Mouse (Mus musculus) layer of hippocampus, adult 2 months (tissue): ENCODE results near the gene Ykt6. TPM values are rescaled to one million over a fixed set of nuclear protein-coding genes. Genes with fewer than 3 reads are reported as not detected.
"Not testable (repeated sequence)": the region's sequence is repeated elsewhere in the genome, so short reads cannot be mapped to it uniquely, and the experiment has no call there.

Source experiments
- DNase-seq, 2 experiments: peaks; one replicate each; pipeline ENCODE4 v3.0.0; 2022; ENCODE audit warnings: low spot score in 2 of 2
- H3K27ac ChIP-seq: fragments of 200-600 bp; 2 replicates; pipeline ENCODE4 v1.8.1; 2022
- H3K4me3 ChIP-seq: fragments of 200-600 bp; 2 replicates; pipeline ENCODE4 v1.8.1; 2022; ENCODE audit warnings: mild to moderate bottlenecking
- CTCF ChIP-seq: fragments of 200-600 bp; conservative IDR thresholded peaks from 2 replicates; pipeline ENCODE4 v1.8.1; 2022; ENCODE audit warnings: antibody characterized with exemption, mild to moderate bottlenecking, moderate library complexity
- total RNA-seq, 2 experiments: library from RNA; stranded (reverse); gene quantifications; 2 replicates each; pipeline ENCODE4 v1.2.3; 2021

Ykt6 gene
- total RNA-seq, 2 experiments from 2014 or later: 63.4 to 71.4 TPM

DNA sequence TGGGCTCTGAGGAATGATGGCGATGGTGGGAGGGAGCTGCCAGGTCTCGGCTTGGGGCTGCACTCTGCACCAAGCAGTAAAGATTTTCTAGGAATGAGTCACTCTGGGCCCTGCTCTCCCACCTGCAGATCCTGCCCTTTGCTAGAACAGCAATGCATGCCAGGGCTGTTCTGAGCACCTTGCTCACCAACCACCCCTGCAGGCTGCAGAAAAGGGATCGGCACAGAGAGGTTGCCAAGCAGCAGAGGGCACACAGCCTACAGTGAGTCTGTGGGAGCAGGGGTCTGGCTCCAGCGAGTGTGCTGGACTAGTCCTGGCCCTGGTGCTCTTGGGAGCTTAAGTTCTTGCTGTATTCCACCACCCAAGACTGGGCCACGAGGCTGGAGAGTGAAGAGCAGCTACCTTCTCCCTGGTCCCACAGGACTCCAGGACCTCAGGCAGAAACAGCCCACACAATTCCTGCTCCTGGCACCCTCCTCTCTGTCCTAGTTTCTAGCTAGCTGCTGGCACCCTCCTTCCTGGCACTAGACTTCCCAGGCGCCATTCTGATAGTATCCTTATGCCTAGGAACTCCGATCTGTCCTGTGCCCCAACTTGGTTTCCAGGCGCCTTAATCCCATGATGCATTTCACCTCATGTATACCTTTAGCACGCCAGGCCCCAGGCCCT lies 46.6 kb downstream of the Ykt6 start:
- TF ChIP-seq CTCF: no peak
- DNase-seq: peak in 1 of 2 experiments; percentile 37
- Histone ChIP-seq H3K4me3 (no peak overlapping the region), H3K27ac (peak overlapping the region; percentile 84)

DNA sequence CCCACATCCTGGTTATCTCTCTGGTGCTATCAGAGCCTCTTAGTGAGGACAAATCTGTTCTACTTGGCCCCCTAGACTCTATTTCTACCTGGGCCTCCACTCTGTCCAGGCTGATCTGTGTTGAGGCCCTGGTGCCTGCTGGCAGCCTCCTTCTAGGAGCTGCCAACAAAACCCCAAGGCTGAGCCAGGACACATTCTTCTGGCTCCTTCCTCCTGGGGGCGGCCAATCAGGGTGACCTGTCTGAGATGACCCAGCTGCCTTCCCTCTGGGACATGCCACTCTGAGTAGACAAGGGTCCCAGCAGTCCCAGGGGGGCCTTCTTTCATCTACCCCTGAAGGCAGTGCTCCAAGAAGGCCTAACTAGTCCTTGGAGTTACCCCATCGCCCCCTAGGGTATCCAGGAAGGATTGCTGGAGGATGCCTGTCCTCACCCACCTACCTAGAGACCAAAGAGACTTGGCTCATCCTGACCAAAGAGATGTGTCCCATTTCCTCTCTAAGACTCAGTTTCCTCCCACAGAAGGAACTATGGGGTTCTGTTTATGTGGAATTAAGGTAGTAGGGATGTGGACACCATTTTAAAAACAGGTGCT lies 47.6 kb downstream of the Ykt6 start:
- Histone ChIP-seq H3K27ac (peak overlapping the region; percentile 84), H3K4me3 (no peak overlapping the region)
- TF ChIP-seq CTCF: peak; percentile 62
- DNase-seq: no peak

DNA sequence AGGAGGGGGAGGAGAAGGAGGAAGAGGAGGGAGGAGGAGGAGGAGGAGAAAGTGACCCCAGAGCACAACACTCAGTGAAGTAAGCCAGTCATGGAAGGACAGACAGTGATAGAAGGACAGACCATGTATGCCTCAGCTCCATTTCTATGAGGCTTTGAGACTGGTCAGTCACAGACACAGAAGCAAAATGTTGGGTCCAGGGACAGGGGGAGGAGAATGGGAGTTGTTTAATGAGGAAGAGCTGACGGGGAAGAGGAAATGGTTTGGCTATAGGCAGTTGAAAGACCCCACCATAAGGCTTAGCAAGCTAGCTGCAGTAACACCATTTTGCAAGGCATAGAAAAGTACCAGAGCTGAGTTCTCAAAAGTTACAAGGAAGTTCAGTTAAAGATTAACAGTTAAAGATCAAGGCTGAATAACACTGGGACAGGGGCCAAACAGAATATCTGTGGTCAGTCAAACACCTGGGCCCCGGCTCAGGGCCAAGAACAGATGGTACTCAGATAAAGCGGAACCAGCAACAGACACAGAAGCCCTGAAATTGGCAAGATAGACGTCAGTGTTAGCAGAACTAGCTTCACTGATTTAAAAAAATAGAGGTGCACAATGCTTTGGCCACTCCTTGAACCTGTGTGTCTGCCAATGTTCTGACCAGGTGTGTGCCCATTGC lies 50.0 kb downstream of the Ykt6 start:
- H3K27ac ChIP-seq, DNase-seq, H3K4me3 ChIP-seq: not testable (repeated sequence)

DNA sequence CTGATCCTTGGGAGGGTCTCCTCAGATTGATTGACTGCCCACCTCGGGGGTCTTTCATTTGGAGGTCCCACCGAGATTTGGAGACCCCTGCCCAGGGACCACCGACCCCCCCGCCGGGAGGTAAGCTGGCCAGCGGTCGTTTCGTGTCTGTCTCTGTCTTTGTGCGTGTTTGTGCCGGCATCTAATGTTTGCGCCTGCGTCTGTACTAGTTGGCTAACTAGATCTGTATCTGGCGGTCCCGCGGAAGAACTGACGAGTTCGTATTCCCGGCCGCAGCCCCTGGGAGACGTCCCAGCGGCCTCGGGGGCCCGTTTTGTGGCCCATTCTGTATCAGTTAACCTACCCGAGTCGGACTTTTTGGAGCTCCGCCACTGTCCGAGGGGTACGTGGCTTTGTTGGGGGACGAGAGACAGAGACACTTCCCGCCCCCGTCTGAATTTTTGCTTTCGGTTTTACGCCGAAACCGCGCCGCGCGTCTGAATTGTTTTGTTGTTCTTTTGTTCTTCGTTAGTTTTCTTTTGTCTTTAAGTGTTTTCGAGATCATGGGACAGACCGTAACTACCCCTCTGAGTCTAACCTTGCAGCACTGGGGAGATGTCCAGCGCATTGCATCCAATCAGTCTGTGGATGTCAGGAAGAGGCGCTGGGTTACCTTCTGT lies 51.0 kb downstream of the Ykt6 start:
- Histone ChIP-seq H3K4me3 (peak overlapping the region; percentile 39), H3K27ac (peak overlapping the region; percentile 36; the same call in 1 of the 2 replicates)
- DNase-seq: not testable (repeated sequence)

DNA sequence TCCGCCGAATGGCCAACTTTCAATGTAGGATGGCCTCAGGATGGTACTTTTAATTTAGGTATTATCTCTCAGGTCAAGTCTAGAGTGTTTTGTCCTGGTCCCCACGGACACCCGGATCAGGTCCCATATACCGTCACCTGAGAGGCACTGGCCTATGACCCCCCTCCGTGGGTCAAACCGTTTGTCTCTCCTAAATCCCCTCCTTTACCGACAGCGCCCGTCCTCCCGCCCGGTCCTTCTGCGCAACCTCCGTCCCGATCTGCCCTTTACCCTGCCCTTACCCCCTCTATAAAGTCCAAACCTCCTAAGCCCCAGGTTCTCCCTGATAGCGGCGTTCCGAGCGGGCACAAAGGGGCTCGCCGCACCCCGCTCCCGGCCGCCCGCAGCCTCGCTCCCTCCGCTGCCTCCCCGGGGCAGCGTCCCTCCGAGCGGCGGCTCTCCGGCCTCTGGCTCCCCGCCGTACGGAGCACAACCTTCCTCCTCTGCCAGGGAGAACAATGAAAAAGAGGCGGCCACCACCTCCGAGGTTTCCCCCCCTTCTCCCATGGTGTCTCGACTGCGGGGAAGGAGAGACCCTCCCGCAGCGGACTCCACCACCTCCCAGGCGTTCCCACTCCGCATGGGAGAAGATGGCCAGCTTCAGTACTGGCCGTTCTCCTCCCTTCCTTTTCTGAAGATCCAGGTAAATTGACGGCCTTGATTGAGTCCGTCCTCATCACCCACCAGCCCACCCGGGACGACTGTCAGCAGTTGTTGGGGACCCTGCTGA lies 51.7 kb downstream of the Ykt6 start:
- H3K4me3 ChIP-seq: peak overlapping the region; percentile 39
- peak overlapping the region; percentile 23; the same call in 1 of the 2 replicates for H3K27ac ChIP-seq
- not testable (repeated sequence) for DNase-seq

DNA sequence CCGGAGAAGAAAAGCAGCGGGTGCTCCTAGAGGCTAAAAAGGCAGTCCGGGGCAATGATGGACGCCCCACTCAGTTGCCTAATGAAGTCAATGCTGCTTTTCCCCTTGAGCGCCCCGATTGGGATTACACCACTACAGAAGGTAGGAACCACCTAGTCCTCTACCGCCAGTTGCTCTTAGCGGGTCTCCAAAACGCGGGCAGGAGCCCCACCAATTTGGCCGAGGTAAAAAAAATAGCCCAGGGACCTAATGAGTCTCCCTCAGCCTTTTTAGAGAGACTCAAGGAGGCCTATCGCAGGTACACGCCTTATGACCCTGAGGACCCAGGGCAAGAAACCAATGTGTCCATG lies 52.3 kb downstream of the Ykt6 start:
- peak overlapping the region; percentile 33; the same call in 1 of the 2 replicates for H3K4me3 ChIP-seq
- not testable (repeated sequence) for DNase-seq
- peak overlapping the region; percentile 23; the same call in 1 of the 2 replicates for H3K27ac ChIP-seq

DNA sequence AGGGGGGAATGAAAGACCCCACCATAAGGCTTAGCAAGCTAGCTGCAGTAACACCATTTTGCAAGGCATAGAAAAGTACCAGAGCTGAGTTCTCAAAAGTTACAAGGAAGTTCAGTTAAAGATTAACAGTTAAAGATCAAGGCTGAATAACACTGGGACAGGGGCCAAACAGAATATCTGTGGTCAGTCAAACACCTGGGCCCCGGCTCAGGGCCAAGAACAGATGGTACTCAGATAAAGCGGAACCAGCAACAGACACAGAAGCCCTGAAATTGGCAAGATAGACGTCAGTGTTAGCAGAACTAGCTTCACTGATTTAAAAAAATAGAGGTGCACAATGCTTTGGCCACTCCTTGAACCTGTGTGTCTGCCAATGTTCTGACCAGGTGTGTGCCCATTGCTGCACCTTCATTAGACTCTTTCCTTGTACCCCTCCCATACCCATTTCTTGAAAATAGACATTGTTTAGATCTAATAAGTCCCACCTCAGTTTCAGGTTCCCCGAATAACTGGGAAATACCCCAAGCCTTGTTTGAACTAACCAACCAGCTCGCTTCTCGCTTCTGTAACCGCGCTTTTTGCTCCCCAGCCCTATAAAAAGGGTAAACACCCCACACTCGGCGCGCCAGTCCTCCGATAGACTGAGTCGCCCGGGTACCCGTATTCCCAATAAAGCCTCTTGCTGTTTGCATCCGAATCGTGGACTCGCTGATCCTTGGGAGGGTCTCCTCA lies 55.4 kb downstream of the Ykt6 start:
- not testable (repeated sequence) for H3K4me3 ChIP-seq, H3K27ac ChIP-seq, DNase-seq

DNA sequence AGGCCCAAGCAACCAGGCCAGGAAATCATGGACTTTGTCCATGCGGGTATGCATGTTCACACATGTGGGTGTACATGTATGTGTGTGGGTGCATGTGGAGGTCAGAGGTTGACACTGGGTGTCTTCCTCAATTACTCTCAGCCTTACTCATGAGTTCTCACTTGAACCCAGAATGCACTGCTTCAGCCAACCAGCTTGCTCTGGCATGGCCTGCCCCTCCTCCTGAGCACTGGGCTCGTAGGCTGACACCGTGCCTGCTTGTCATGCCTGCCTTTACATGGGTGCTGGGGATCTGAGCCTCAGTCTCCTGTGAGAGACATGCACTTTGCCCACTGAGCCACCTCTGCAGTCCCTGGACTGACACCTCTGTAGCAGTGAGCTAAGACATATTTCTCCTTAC lies 56.4 kb downstream of the Ykt6 start:
- no peak for DNase-seq
- TF ChIP-seq CTCF: no peak
- Histone ChIP-seq H3K4me3 (no peak overlapping the region), H3K27ac (no peak overlapping the region; the same call in 1 of the 2 replicates)

DNA sequence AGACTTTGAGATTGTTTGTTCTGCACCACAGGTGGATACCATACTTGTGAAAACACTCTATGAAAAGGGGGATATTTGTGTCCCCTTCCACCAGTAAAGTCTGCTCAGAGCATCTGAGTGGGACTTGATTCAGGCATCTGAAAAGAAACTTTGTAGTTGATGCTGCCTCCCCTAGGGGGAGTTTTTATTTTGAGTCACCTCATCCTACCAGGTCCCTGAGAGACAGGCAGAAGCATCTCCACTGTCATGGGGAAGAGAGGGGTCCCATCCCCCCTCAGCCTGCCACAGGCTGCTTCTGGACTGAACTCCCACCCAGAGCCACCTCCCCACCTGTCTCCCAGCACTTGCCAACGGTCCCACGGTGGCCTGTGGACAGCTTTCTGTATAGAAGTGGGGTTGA lies 57.9 kb downstream of the Ykt6 start:
- no peak for DNase-seq
- Histone ChIP-seq H3K27ac (peak overlapping the region; percentile 83; the same call in 1 of the 2 replicates), H3K4me3 (no peak overlapping the region)
- peak; percentile 66 for TF ChIP-seq CTCF

DNA sequence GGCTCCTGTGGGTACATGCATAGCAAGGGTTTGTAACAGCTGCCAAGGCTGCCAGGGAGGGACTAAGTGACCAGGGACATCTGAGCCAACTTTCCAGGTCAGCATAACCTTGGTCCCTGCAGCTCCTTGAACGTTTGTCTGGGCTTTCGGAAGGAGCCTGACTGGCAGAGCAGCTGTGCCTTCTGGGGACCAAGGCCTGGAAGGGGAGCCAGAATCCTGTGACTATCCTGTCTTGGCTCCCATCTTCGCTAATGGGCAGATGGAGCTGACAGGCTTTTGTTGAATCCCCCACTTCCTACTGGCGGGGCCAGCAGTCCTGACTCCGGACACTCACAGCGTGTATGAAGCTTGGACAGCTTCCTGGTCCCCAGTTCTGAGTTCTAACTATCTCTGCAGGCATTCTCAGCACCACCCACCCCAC lies 59.5 kb downstream of the Ykt6 start:
- no peak for DNase-seq
- Histone ChIP-seq H3K27ac (peak overlapping the region; percentile 83), H3K4me3 (no peak overlapping the region)
- no peak for TF ChIP-seq CTCF

DNA sequence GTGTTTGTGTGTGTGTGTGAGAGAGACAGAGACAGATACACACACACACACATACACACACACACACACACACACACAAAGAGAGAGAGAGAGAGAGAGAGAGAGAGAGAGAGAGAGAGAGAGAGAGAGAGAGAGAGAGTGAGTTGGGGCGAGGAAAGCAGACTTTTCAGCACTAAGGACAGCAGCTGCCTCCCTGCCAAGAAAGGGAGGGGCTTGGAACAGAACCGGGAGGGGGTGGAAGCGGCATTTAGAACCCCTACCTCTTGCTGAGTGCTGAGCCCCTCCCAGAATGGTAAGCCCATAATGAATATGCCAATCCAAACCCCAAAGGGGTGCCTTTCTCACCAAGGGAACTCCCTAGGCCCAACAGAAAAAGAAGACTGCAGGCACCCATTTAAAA lies 60.9 kb downstream of the Ykt6 start:
- Histone ChIP-seq H3K4me3 (no peak overlapping the region), H3K27ac (peak overlapping the region; percentile 88)
- no peak for TF ChIP-seq CTCF
- DNase-seq: no peak

DNA sequence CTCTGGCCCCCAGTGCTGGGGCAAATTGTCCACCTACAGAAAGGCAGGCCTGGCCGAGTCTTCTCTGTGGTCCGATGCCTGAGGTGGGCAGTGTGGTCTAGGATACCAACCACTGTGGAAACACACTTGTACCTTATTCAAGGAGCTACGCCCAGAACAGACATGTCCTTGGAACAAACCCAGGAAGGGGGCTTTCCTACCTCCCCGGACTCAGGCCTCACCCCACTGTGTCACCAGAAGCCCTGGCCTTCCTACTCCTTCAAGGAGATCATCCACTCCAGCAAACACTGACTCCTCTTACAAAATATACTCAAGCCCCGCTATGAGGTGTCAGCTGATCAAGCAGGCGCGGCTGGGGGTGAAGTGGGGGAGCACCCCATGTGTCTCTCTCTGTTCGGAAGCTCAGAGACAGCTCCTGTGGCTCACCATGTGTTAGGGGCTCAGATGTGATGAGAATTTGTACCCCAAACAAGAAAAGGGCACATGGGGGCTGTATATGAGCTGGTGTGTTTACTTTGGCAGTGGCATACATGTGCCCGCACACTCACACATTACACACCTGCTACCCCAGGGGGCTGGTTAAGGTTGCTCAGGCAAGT lies 61.4 kb downstream of the Ykt6 start:
- Histone ChIP-seq H3K4me3 (peak overlapping the region; percentile 4; the same call in 1 of the 2 replicates), H3K27ac (peak overlapping the region; percentile 88)
- no peak for TF ChIP-seq CTCF
- DNase-seq: no peak

Other genes starting within 250 kb of the Ykt6 start
- gene Mrps24, start 240.0 kb upstream of the Ykt6 start, total RNA-seq: 10 to 100 TPM; 57.3 to 61.4 TPM
- gene Urgcp, start 193.3 kb upstream of the Ykt6 start, total RNA-seq: 10 to 100 TPM; 65.3 to 67.2 TPM
- gene Dbnl, start 167.2 kb upstream of the Ykt6 start, total RNA-seq: 10 to 100 TPM; 74.6 to 80.0 TPM
- 10 to 100 TPM; 14.7 to 16.2 TPM for gene Pgam2, start 152.0 kb upstream of the Ykt6 start, total RNA-seq
- gene Polm, start 117.7 kb upstream of the Ykt6 start, total RNA-seq: 10 to 100 TPM; 14.1 to 15.5 TPM
- 1 to 10 TPM; 6.2 to 9.1 TPM for gene Aebp1, start 93.7 kb upstream of the Ykt6 start, total RNA-seq
- 10 to 100 TPM; 19.8 to 23.2 TPM for gene Pold2, start 77.4 kb upstream of the Ykt6 start, total RNA-seq
- gene Myl7, start 56.9 kb upstream of the Ykt6 start, total RNA-seq: not detected
- 1 to 10 TPM; 2.4 to 3.3 TPM for gene Gck, start 5.6 kb upstream of the Ykt6 start, total RNA-seq
- 1,000 to 10,000 TPM; 1,149 to 1,215 TPM for gene Camk2b, start 110.7 kb downstream of the Ykt6 start, total RNA-seq
- gene A730071L15Rik, start 244.3 kb downstream of the Ykt6 start, total RNA-seq: under 1 TPM in 1 of 2 experiments, not detected in 1; 0.31 TPM
- 100 to 1,000 TPM; 117 to 118 TPM for gene Nudcd3, start 244.7 kb downstream of the Ykt6 start, total RNA-seq